Mouse (Mus musculus) limb, embryonic 11.5 days (tissue): ENCODE results near the gene Ccm2. TPM values are rescaled to one million over a fixed set of nuclear protein-coding genes. Genes with fewer than 3 reads are reported as not detected.
A peak's percentile ranks its signal among the peaks of the same experiment; 100 is the strongest.

Experiments
- ATAC-seq: fragments of 200-750 bp; cut with Nextera tagmentation; 2 replicates; pipeline ENCODE4 v1.8.0; 2017; ENCODE audit warnings: low read depth; ENCODE audit not compliant: insufficient number of reproducible peaks, low FRiP score, low TSS enrichment
- DNase-seq: peaks from one replicate; pipeline ENCODE4 v3.0.0-alpha.2; 2015; ENCODE audit warnings: low spot score
- H3K27ac ChIP-seq: fragments of 300-500 bp; sonication (generic); replicated peaks from 2 replicates; pipeline ENCODE4 v1.5.1; 2014; ENCODE audit warnings: low read depth, mild to moderate bottlenecking, low read length
- H3K27me3 ChIP-seq: fragments of 300-500 bp; sonication (generic); 2 replicates; pipeline ENCODE4 v1.6.1; 2014; ENCODE audit warnings: mild to moderate bottlenecking, low read length, mixed read lengths; ENCODE audit not compliant: control insufficient read depth, insufficient read depth
- H3K36me3 ChIP-seq: fragments of 300-500 bp; sonication (generic); 2 replicates; pipeline ENCODE4 v1.6.1; 2014; ENCODE audit warnings: mild to moderate bottlenecking, low read length, moderate library complexity, mixed read lengths; ENCODE audit not compliant: control insufficient read depth, insufficient read depth
- H3K4me1 ChIP-seq: fragments of 300-500 bp; sonication (generic); 2 replicates; pipeline ENCODE4 v1.6.1; 2014; ENCODE audit warnings: low read length, mixed read lengths; ENCODE audit not compliant: control insufficient read depth, insufficient read depth
- H3K4me2 ChIP-seq: fragments of 300-500 bp; sonication (generic); 2 replicates; pipeline ENCODE4 v1.6.1; 2014; ENCODE audit warnings: low read depth, mild to moderate bottlenecking, moderate library complexity; ENCODE audit not compliant: severe bottlenecking
- H3K4me3 ChIP-seq: fragments of 300-500 bp; sonication (generic); 2 replicates; pipeline ENCODE4 v1.5.1; 2014; ENCODE audit warnings: low read depth, low read length
- H3K9ac ChIP-seq: fragments of 300-500 bp; sonication (generic); 2 replicates; pipeline ENCODE4 v1.6.1; 2014; ENCODE audit warnings: mild to moderate bottlenecking, low read length
- H3K9me3 ChIP-seq: fragments of 300-500 bp; sonication (generic); 2 replicates; pipeline ENCODE4 v1.6.1; 2016; ENCODE audit warnings: low read length; ENCODE audit not compliant: control insufficient read depth
- WGBS: fragments of 180-500 bp; shearing (Covaris S2); extraction: QIAGEN DNeasy Blood & Tissue Kit; methylation state at CpG from one replicate; pipeline ENCODE4 v1.1.7; 2014; 5-methylcytosine and 5-hydroxymethylcytosine counted together
- polyA plus RNA-seq: library from polyadenylated mRNA; unstranded; fragments of >200 nt; fragmentation: Nextera tagmentation; extraction: Ambion mirVana; gene quantifications from 2 replicates; pipeline ENCODE4 v1.2.1, GENCODE M21; 2014

Ccm2 gene
- polyA plus RNA-seq, 1 experiment from 2014 or later: 96.9 TPM

- no peak for DNase-seq
- Histone ChIP-seq H3K27ac (no peak overlapping the region), H3K36me3 (peaks cover 13% of the 10 kb centered on the region; the same call in 1 of the 2 replicates), H3K27me3 (no peaks in the 10 kb centered on the region), H3K9ac (no peak overlapping the region), H3K4me2 (no peak overlapping the region), H3K4me3 (no peak overlapping the region), H3K9me3 (no peaks in the 10 kb centered on the region), H3K4me1 (peaks cover 10% of the 10 kb centered on the region)
- ATAC-seq: no peak
- WGBS: 87% methylated on average over 4 of the region's 4 CpGs
Observed at GRCm38 (mm10) chr11:6627731-6628130, 81.0 kb downstream of the Ccm2 start.

GRCm38 (mm10) chr11:6628568-6628967 lies 81.9 kb downstream of the Ccm2 start:
- Histone ChIP-seq H3K9me3 (no peaks in the 10 kb centered on the region), H3K9ac (no peak overlapping the region), H3K4me2 (no peak overlapping the region), H3K36me3 (peaks cover 6% of the 10 kb centered on the region; the same call in 1 of the 2 replicates), H3K4me1 (peaks cover 10% of the 10 kb centered on the region), H3K27ac (no peak overlapping the region), H3K27me3 (no peaks in the 10 kb centered on the region), H3K4me3 (no peak overlapping the region)
- peak; percentile 72 for DNase-seq
- no peak for ATAC-seq
- 24% methylated on average over 4 of the region's 4 CpGs for WGBS

- Histone ChIP-seq H3K9ac (no peak overlapping the region), H3K27ac (no peak overlapping the region), H3K4me2 (no peak overlapping the region), H3K4me1 (peaks cover 10% of the 10 kb centered on the region; the same call in 1 of the 2 replicates), H3K36me3 (no peaks in the 10 kb centered on the region), H3K27me3 (no peaks in the 10 kb centered on the region), H3K9me3 (no peaks in the 10 kb centered on the region), H3K4me3 (no peak overlapping the region)
- DNase-seq (no peak), ATAC-seq (no peak)
Observed at GRCm38 (mm10) chr11:6629655-6630054, 83.0 kb downstream of the Ccm2 start.

GRCm38 (mm10) chr11:6636150-6636549 lies 89.5 kb downstream of the Ccm2 start:
- Histone ChIP-seq H3K4me2 (no peak overlapping the region), H3K27ac (no peak overlapping the region), H3K4me1 (no peaks in the 10 kb centered on the region), H3K9me3 (no peaks in the 10 kb centered on the region), H3K27me3 (no peaks in the 10 kb centered on the region), H3K9ac (no peak overlapping the region), H3K4me3 (no peak overlapping the region), H3K36me3 (no peaks in the 10 kb centered on the region)
- no peak for ATAC-seq
- no peak for DNase-seq
- WGBS: 77% methylated on average over 8 of the region's 8 CpGs

- Histone ChIP-seq H3K4me2 (no peak within 1 kb of the TSS), H3K9me3 (no peaks in the 10 kb centered on the region), H3K27me3 (no peaks in the 10 kb centered on the region), H3K9ac (no peak within 1 kb of the TSS), H3K4me1 (no peaks in the 10 kb centered on the region), H3K4me3 (no peak within 1 kb of the TSS), H3K36me3 (no peaks in the 10 kb centered on the region), H3K27ac (no peak within 1 kb of the TSS)
- DNase-seq: no peak
- 86% methylated on average over 4 of the region's 4 CpGs for WGBS
- ATAC-seq: no peak
Observed at GRCm38 (mm10) chr11:6638537-6638936, 91.8 kb downstream of the Ccm2 start, which contains the start of gene Wap. Gene Wap, minus strand, starts transcription at chr11:6638637.

GRCm38 (mm10) chr11:6639072-6639471 lies 92.4 kb downstream of the Ccm2 start:
- no peaks in the 10 kb centered on the region for H3K4me1 ChIP-seq
- no peak for DNase-seq
- H3K4me3 ChIP-seq: no peak overlapping the region
- no peak overlapping the region for H3K9ac ChIP-seq
- no peak overlapping the region for H3K4me2 ChIP-seq
- no peak for ATAC-seq
- no peaks in the 10 kb centered on the region for H3K9me3 ChIP-seq
- H3K36me3 ChIP-seq: no peaks in the 10 kb centered on the region
- H3K27me3 ChIP-seq: no peaks in the 10 kb centered on the region
- H3K27ac ChIP-seq: no peak overlapping the region
- WGBS: 81% methylated on average over 6 of the region's 6 CpGs

GRCm38 (mm10) chr11:6644566-6644965 lies 97.9 kb downstream of the Ccm2 start:
- no peaks in the 10 kb centered on the region for H3K36me3 ChIP-seq
- H3K4me2 ChIP-seq: no peak overlapping the region
- no peak overlapping the region for H3K27ac ChIP-seq
- no peaks in the 10 kb centered on the region for H3K27me3 ChIP-seq
- DNase-seq (no peak), ATAC-seq (no peak)
- no peak overlapping the region for H3K9ac ChIP-seq
- 69% methylated on average over 6 of the region's 6 CpGs for WGBS
- no peaks in the 10 kb centered on the region for H3K4me1 ChIP-seq
- H3K9me3 ChIP-seq: no peaks in the 10 kb centered on the region
- H3K4me3 ChIP-seq: no peak overlapping the region

Other genes with a start within 250 kb of the Ccm2 start
- 11.2 and 13.5 TPM in 2 replicates for gene Zmiz2, start 157.8 kb upstream of the Ccm2 start, polyA plus RNA-seq
- gene Ppia, start 131.4 kb upstream of the Ccm2 start, polyA plus RNA-seq: 5,871 and 5,955 TPM in 2 replicates
- 866 and 905 TPM in 2 replicates for gene H2afv, start 102.4 kb upstream of the Ccm2 start, polyA plus RNA-seq
- gene Purb, start 71.0 kb upstream of the Ccm2 start, polyA plus RNA-seq: 15.3 and 16.4 TPM in 2 replicates
- gene Myo1g, start 25.9 kb upstream of the Ccm2 start, polyA plus RNA-seq: 0.64 and 0.74 TPM in 2 replicates
- gene Nacad, start 59.2 kb downstream of the Ccm2 start, polyA plus RNA-seq: 0.34 and 1.1 TPM in 2 replicates
- gene Tbrg4, start 79.2 kb downstream of the Ccm2 start, polyA plus RNA-seq: 40.0 and 46.3 TPM in 2 replicates
- gene Wap, start 91.8 kb downstream of the Ccm2 start, polyA plus RNA-seq: not detected in 2 replicates
- 2.1 and 3.5 TPM in 2 replicates for gene Ramp3, start 111.6 kb downstream of the Ccm2 start, polyA plus RNA-seq